In the genomic region with DNA sequence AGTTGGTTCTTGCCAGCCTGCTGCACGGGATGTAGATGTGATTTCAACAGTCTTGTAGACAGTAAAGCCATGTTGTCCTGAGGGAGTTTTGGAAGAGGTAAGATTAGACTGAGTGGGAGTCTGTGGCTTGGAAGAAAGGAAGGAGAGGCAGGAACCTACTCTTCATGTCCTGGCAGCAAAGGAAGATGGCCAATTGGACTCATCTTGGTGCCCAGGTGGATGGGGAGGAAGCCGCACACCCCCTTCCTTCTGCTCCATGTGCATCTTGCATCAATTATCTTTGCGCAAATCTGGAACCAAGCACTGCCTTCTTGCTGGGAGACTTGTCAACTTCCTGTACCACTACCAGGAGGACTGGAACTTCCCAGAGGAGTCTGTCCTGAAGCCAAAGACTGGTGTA, we compare ENCODE assay signal across 30 mouse cellular contexts.
A peak's percentile ranks its signal among the peaks of the same experiment; 100 is the strongest.
DNase-seq lines count a peak whose midpoint lies in the region; ATAC-seq and TF ChIP-seq lines count a peak whose summit lies in the region.
"Had no signal": no experiment of that assay in that cellular context is flagged by ENCODE, and none has a peak within 500 bp of the region (broad histone marks: within the 10 kb centered on the region; RNA-seq: fewer than 3 reads in every experiment).

No protein-coding gene starts in this region.

- H3K27ac ChIP-seq in forebrain, postnatal 0 days (ENCODE audit: low read depth, low read length), result no peak overlapping the region
- no peak overlapping the region for H3K27ac ChIP-seq in forebrain, embryonic 15.5 days (replicated peaks)
- H3K27ac ChIP-seq: embryonic facial prominence, embryonic 12.5 days; forebrain, embryonic 10.5 days; hindbrain, embryonic 13.5 days; limb, embryonic 10.5 days; limb, embryonic 15.5 days; liver, embryonic 13.5 days had no signal

- DNase-seq in forebrain, postnatal 0 days, result peak; percentile 12
- DNase-seq in layer of hippocampus, adult 9-11 months, result peak; percentile 57
- no peak for DNase-seq in layer of hippocampus, postnatal 25 days (ENCODE audit: extremely low spot score in 1 of 2, low spot score in 1 of 2)
- peak; percentile 50 for DNase-seq in right cerebral cortex, postnatal 25 days
- no peak for DNase-seq in right cerebral cortex, postnatal 4 days
- DNase-seq in ovary, adult 18-20 months (ENCODE audit: low spot score), result no peak
- DNase-seq: adrenal gland, postnatal 25 days; B cell, adult 2 months; cerebellum, adult 9-10 months; gastrocnemius, postnatal 14 days; heart, adult 18-20 months; heart, postnatal 4 days; kidney, postnatal 14 days; liver, embryonic 13.5 days; lung, adult 18-20 months; lung, postnatal 4 days; midbrain, embryonic 14.5 days; retina, postnatal 1 day; thymus, postnatal 4 days had no signal

- H3K36me3 ChIP-seq in forebrain, postnatal 0 days (ENCODE audit: insufficient read depth), result no peaks in the 10 kb centered on the region
- H3K36me3 ChIP-seq in forebrain, embryonic 15.5 days, result no peaks in the 10 kb centered on the region
- H3K36me3 ChIP-seq: embryonic facial prominence, embryonic 12.5 days; forebrain, embryonic 10.5 days; heart, embryonic 12.5 days; hindbrain, embryonic 13.5 days; limb, embryonic 10.5 days; limb, embryonic 15.5 days; liver, embryonic 13.5 days had no signal

- no peak overlapping the region for H3K4me3 ChIP-seq in forebrain, postnatal 0 days (ENCODE audit: low read depth, low read length)
- no peak overlapping the region for H3K4me3 ChIP-seq in forebrain, embryonic 15.5 days
- H3K4me3 ChIP-seq: embryonic facial prominence, embryonic 12.5 days; forebrain, embryonic 10.5 days; heart, embryonic 12.5 days; hindbrain, embryonic 13.5 days; limb, embryonic 10.5 days; limb, embryonic 15.5 days; liver, embryonic 13.5 days; megakaryocyte, embryonic 14.5 days had no signal

- no peak for ATAC-seq in forebrain, postnatal 0 days
- ATAC-seq in forebrain, embryonic 15.5 days (replicated peaks), result no peak
- ATAC-seq: forebrain, embryonic 16.5 days; intestine, postnatal 0 days; lung, postnatal 0 days had no signal

- H3K4me2 ChIP-seq in forebrain, postnatal 0 days (ENCODE audit: low read depth), result no peak overlapping the region
- no peak overlapping the region for H3K4me2 ChIP-seq in forebrain, embryonic 15.5 days (replicated peaks)
- H3K4me2 ChIP-seq: embryonic facial prominence, embryonic 12.5 days; heart, embryonic 12.5 days; hindbrain, embryonic 13.5 days; limb, embryonic 15.5 days; liver, embryonic 13.5 days had no signal

- no peaks in the 10 kb centered on the region for H3K4me1 ChIP-seq in forebrain, postnatal 0 days (ENCODE audit: insufficient read depth)
- H3K4me1 ChIP-seq in forebrain, embryonic 15.5 days, result peaks cover 6% of the 10 kb centered on the region; the same call in 1 of the 2 replicates
- H3K4me1 ChIP-seq: embryonic facial prominence, embryonic 12.5 days; forebrain, embryonic 10.5 days; heart, embryonic 12.5 days; limb, embryonic 10.5 days; limb, embryonic 15.5 days; liver, embryonic 13.5 days; megakaryocyte, embryonic 14.5 days had no signal

- 75% methylated on average over 3 of the region's 3 CpGs for WGBS in forebrain, postnatal 0 days
- WGBS in forebrain, embryonic 15.5 days, result 74% methylated on average over 3 of the region's 3 CpGs

- H3K27me3 ChIP-seq in forebrain, postnatal 0 days (ENCODE audit: insufficient read depth, low read length), result no peaks in the 10 kb centered on the region
- H3K27me3 ChIP-seq in forebrain, embryonic 15.5 days, result no peaks in the 10 kb centered on the region
- H3K27me3 ChIP-seq: embryonic facial prominence, embryonic 12.5 days; hindbrain, embryonic 13.5 days; limb, embryonic 15.5 days; liver, embryonic 13.5 days; megakaryocyte, embryonic 14.5 days had no signal

- no peak overlapping the region for H3K9ac ChIP-seq in forebrain, postnatal 0 days
- H3K9ac ChIP-seq in forebrain, embryonic 15.5 days (replicated peaks), result no peak overlapping the region
- H3K9ac ChIP-seq: embryonic facial prominence, embryonic 12.5 days; heart, embryonic 12.5 days; hindbrain, embryonic 13.5 days; limb, embryonic 15.5 days; liver, embryonic 13.5 days had no signal

- no peaks in the 10 kb centered on the region for H3K9me3 ChIP-seq in forebrain, postnatal 0 days (ENCODE audit: low read length)
- H3K9me3 ChIP-seq in forebrain, embryonic 15.5 days, result no peaks in the 10 kb centered on the region
- H3K9me3 ChIP-seq: embryonic facial prominence, embryonic 12.5 days; forebrain, embryonic 10.5 days; heart, embryonic 12.5 days; hindbrain, embryonic 13.5 days; limb, embryonic 10.5 days; limb, embryonic 15.5 days; liver, embryonic 13.5 days; megakaryocyte, embryonic 14.5 days had no signal

- no peak for TF ChIP-seq CTCF in forebrain, postnatal 0 days (IDR thresholded peaks at IDR 0.05; ENCODE audit: low read depth)

Comparison
In these comparisons a context has a peak if more than half of its experiments do, and no peak if none do; other contexts are left out.
1. DNase-seq: peak in forebrain, postnatal 0 days (single experiment), layer of hippocampus, adult 9-11 months (single experiment) and right cerebral cortex, postnatal 25 days (single experiment); none in layer of hippocampus, postnatal 25 days (0 of 2), right cerebral cortex, postnatal 4 days (single experiment) and ovary, adult 18-20 months (single experiment).